Mouse (Mus musculus) liver, embryonic 11.5 days (tissue): Measurements from ENCODE around the gene Stxbp1. TPM values are rescaled to one million over a fixed set of nuclear protein-coding genes. Genes with fewer than 3 reads are reported as not detected.

Source experiments
- ATAC-seq: fragments of 200-750 bp; cut with Nextera tagmentation; replicated peaks from 2 replicates; pipeline ENCODE4 v1.8.0; 2017; ENCODE audit warnings: moderate number of reproducible peaks, mild to moderate bottlenecking, moderate TSS enrichment, moderate library complexity; ENCODE audit not compliant: low FRiP score
- DNase-seq: peaks from one replicate; pipeline ENCODE4 v3.0.0-alpha.2; 2017; ENCODE audit warnings: low spot score
- H3K27ac ChIP-seq: fragments of 300-500 bp; sonication (generic); 2 replicates; pipeline ENCODE4 v1.5.1; 2014; ENCODE audit warnings: mild to moderate bottlenecking, low read depth, low read length, control low read depth
- H3K27me3 ChIP-seq: fragments of 300-500 bp; sonication (generic); replicated peaks from 2 replicates; pipeline ENCODE4 v1.6.1; 2014; ENCODE audit warnings: low read length, mixed read lengths; ENCODE audit not compliant: control insufficient read depth, insufficient read depth
- H3K36me3 ChIP-seq: fragments of 300-500 bp; sonication (generic); 2 replicates; pipeline ENCODE4 v1.6.1; 2014; ENCODE audit warnings: mild to moderate bottlenecking, low read length, moderate library complexity, mixed read lengths; ENCODE audit not compliant: control insufficient read depth, insufficient read depth
- H3K4me1 ChIP-seq: fragments of 300-500 bp; sonication (generic); replicated peaks from 2 replicates; pipeline ENCODE4 v1.6.1; 2014; ENCODE audit warnings: low read length, mixed read lengths; ENCODE audit not compliant: control insufficient read depth, insufficient read depth
- H3K4me2 ChIP-seq: fragments of 300-500 bp; sonication (generic); 2 replicates; pipeline ENCODE4 v1.6.1; 2014; ENCODE audit warnings: mild to moderate bottlenecking, control low read depth, moderate library complexity
- H3K4me3 ChIP-seq: fragments of 300-500 bp; sonication (generic); 2 replicates; pipeline ENCODE4 v1.5.1; 2014; ENCODE audit warnings: low read depth, low read length, control low read depth
- H3K9ac ChIP-seq: fragments of 300-500 bp; sonication (generic); 2 replicates; pipeline ENCODE4 v1.6.1; 2014; ENCODE audit warnings: low read depth, low read length, control low read depth
- H3K9me3 ChIP-seq: fragments of 300-500 bp; sonication (generic); 2 replicates; pipeline ENCODE4 v1.6.1; 2016; ENCODE audit warnings: low read length, inconsistent platforms, mixed read lengths; ENCODE audit not compliant: control insufficient read depth
- WGBS: fragments of 180-500 bp; shearing (Covaris S2); extraction: QIAGEN DNeasy Blood & Tissue Kit; methylation state at CpG from one replicate; pipeline ENCODE4 v1.1.7; 2014; 5-methylcytosine and 5-hydroxymethylcytosine counted together
- polyA plus RNA-seq: library from polyadenylated mRNA; unstranded; fragments of >200 nt; fragmentation: Nextera tagmentation; extraction: Ambion mirVana; gene quantifications from 2 replicates; pipeline ENCODE4 v1.2.1, GENCODE M21; 2014

Gene Stxbp1
- polyA plus RNA-seq, 1 experiment from 2014 or later, result 11.8 TPM

- H3K36me3 ChIP-seq, result no peaks in the 10 kb centered on the region
- H3K9me3 ChIP-seq, result no peaks in the 10 kb centered on the region
- WGBS, result 25% methylated on average over 9 of the region's 9 CpGs
- DNase-seq (no peak), ATAC-seq (0 out of 2 replicates have a peak, but pooled peaks have one; percentile 2)
- no peaks in the 10 kb centered on the region for H3K27me3 ChIP-seq
- H3K4me2 ChIP-seq, result no peak overlapping the region; the same call in 1 of the 2 replicates
- peaks cover 58% of the 10 kb centered on the region for H3K4me1 ChIP-seq
- H3K4me3 ChIP-seq, result no peak overlapping the region
- no peak overlapping the region for H3K9ac ChIP-seq
- peak overlapping the region; percentile 56 for H3K27ac ChIP-seq
Observed at GRCm38 (mm10) chr2:32888029-32888428, 41.0 kb upstream of the Stxbp1 start.

GRCm38 (mm10) chr2:32884745-32885144, 37.7 kb upstream of the Stxbp1 start:
- H3K27me3 ChIP-seq, result no peaks in the 10 kb centered on the region
- H3K4me2 ChIP-seq, result no peak overlapping the region
- H3K36me3 ChIP-seq, result no peaks in the 10 kb centered on the region
- WGBS, result 18% methylated on average over 7 of the region's 7 CpGs
- H3K9ac ChIP-seq, result no peak overlapping the region
- no peak overlapping the region for H3K4me3 ChIP-seq
- no peaks in the 10 kb centered on the region for H3K9me3 ChIP-seq
- peaks cover 59% of the 10 kb centered on the region for H3K4me1 ChIP-seq
- ATAC-seq, result no peak
- peak overlapping the region; percentile 16 for H3K27ac ChIP-seq
- no peak for DNase-seq

GRCm38 (mm10) chr2:32882283-32883043, 35.4 kb upstream of the Stxbp1 start:
- peak; percentile 32; the same call in 1 of the 2 replicates for ATAC-seq
- peak overlapping the region; percentile 39 for H3K4me2 ChIP-seq
- H3K4me1 ChIP-seq, result peaks cover 65% of the 10 kb centered on the region
- H3K9ac ChIP-seq, result no peak overlapping the region
- H3K4me3 ChIP-seq, result no peak overlapping the region
- 26% methylated on average over 14 of the region's 21 CpGs for WGBS
- H3K36me3 ChIP-seq, result no peaks in the 10 kb centered on the region
- H3K27me3 ChIP-seq, result no peaks in the 10 kb centered on the region
- no peak for DNase-seq
- H3K27ac ChIP-seq, result peak overlapping the region; percentile 20
- no peaks in the 10 kb centered on the region for H3K9me3 ChIP-seq

DNA sequence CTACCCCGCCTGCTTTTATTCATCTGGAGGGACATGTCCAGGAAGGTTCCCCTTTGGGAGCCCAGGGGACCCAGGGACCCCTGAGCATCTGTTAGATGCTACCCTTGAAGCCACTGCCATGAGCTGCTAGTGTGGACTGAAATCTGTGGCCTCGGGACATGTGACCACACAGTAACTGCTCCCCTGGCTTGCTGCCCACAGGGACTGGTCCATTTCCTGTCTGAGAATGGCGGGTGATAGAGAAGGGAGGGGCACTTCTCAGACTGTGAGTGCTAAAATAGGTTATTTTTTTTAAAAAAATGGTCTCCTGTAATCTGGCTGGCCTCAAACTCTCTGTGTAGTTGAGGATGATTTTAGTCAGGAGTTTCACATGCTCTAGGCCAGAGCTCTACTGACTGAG, 34.7 kb upstream of the Stxbp1 start:
- H3K27ac ChIP-seq, result peak overlapping the region; percentile 20
- WGBS, result 27% methylated on average over 3 of the region's 3 CpGs
- 0 out of 2 replicates have a peak, but pooled peaks have one; percentile 19 for ATAC-seq
- no peaks in the 10 kb centered on the region for H3K9me3 ChIP-seq
- H3K4me2 ChIP-seq, result no peak overlapping the region; the same call in 1 of the 2 replicates
- no peak overlapping the region for H3K9ac ChIP-seq
- no peaks in the 10 kb centered on the region for H3K27me3 ChIP-seq
- no peak overlapping the region for H3K4me3 ChIP-seq
- DNase-seq, result no peak
- peaks cover 71% of the 10 kb centered on the region for H3K4me1 ChIP-seq
- H3K36me3 ChIP-seq, result no peaks in the 10 kb centered on the region

- DNase-seq (no peak), ATAC-seq (no peak)
- Histone ChIP-seq H3K27me3 (no peaks in the 10 kb centered on the region), H3K27ac (peak overlapping the region; percentile 20), H3K9ac (no peak overlapping the region), H3K4me3 (no peak overlapping the region), H3K9me3 (no peaks in the 10 kb centered on the region), H3K4me1 (peaks cover 76% of the 10 kb centered on the region), H3K4me2 (no peak overlapping the region), H3K36me3 (no peaks in the 10 kb centered on the region)
- 47% methylated on average over 6 of the region's 6 CpGs for WGBS
Observed at GRCm38 (mm10) chr2:32881054-32881453, 34.0 kb upstream of the Stxbp1 start.

GRCm38 (mm10) chr2:32879593-32879992, 32.5 kb upstream of the Stxbp1 start:
- Histone ChIP-seq H3K9ac (no peak overlapping the region), H3K27ac (no peak overlapping the region), H3K36me3 (no peaks in the 10 kb centered on the region), H3K4me3 (no peak overlapping the region), H3K27me3 (no peaks in the 10 kb centered on the region), H3K4me1 (peaks cover 71% of the 10 kb centered on the region), H3K4me2 (no peak overlapping the region), H3K9me3 (no peaks in the 10 kb centered on the region)
- WGBS, result 75% methylated on average over 5 of the region's 5 CpGs
- DNase-seq, result no peak
- ATAC-seq, result no peak

DNA sequence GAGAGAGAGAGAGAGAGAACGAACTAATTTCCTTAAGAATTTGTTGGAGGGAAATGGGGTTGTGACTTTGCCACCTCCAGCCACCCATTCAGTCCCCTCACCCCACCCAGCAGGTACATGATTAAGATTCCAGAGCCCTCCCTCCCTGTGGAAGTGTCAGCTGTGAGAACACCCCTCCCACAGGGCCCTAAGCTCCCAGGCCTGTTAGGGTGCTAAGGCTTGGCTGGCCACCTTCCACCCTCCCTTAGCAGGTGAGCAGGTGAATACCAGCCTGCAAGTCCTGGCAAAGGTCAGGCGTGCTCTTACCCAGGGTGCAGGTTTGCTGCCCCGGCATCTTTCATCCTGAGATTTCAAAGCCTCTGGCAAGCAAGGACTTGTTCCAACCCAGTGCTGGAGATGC, 31.4 kb upstream of the Stxbp1 start:
- Histone ChIP-seq H3K36me3 (no peaks in the 10 kb centered on the region), H3K27me3 (no peaks in the 10 kb centered on the region), H3K27ac (no peak overlapping the region), H3K4me2 (peak overlapping the region; percentile 96), H3K4me1 (peaks cover 65% of the 10 kb centered on the region), H3K4me3 (no peak overlapping the region), H3K9me3 (no peaks in the 10 kb centered on the region), H3K9ac (no peak overlapping the region)
- DNase-seq (no peak), ATAC-seq (no peak)
- WGBS, result 65% methylated on average over 3 of the region's 3 CpGs

GRCm38 (mm10) chr2:32877761-32878393, 30.8 kb upstream of the Stxbp1 start:
- no peaks in the 10 kb centered on the region for H3K36me3 ChIP-seq
- peak overlapping the region; percentile 96 for H3K4me2 ChIP-seq
- no peaks in the 10 kb centered on the region for H3K27me3 ChIP-seq
- no peak overlapping the region for H3K27ac ChIP-seq
- no peak for ATAC-seq
- peak overlapping the region; percentile 70 for H3K4me3 ChIP-seq
- no peak for DNase-seq
- WGBS, result 54% methylated on average over 6 of the region's 6 CpGs
- peaks cover 62% of the 10 kb centered on the region for H3K4me1 ChIP-seq
- H3K9me3 ChIP-seq, result no peaks in the 10 kb centered on the region
- no peak overlapping the region for H3K9ac ChIP-seq
